Mouse (Mus musculus): ENCODE measurements at regions not wholly inside any gene's neighbourhood (a gene's known extent, or its start where the extent isn't known, plus 50 kb on each side); places are given as distances from the start of the nearest gene placed in this dataset.

DNA sequence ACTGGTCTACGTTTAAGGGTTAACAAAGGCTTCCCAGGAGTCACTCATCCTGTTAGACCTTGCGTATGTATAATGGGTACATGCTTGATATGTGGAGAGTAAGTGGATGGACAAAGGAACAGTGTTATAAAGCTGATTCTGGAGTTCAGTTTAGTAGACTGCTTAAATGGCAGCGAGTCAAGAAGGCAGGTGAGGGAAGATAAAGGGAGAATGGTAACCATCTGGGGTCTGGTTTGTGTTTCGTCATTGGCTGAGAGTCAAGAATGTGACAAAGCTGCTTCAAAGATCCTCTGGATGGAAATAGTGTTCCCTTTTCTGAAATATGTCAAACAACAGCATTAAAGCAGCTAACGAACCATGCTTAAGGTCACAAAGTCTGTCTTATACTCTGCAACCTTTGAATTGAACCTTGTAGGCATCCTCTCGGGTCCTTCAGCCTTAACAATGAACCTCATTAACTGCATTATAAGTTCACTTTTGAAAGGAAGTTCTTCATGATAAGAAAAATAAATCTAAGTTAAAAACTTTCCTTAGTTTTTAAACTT is 286.9 kb upstream of the 4930452B06Rik start:
- no peak overlapping the region for H3K9ac ChIP-seq (ENCODE audit: low read depth, poor library complexity, severe bottlenecking)
- no peaks in the 10 kb centered on the region for H3K36me3 ChIP-seq (ENCODE audit: control insufficient read depth, insufficient read depth, low read length, poor library complexity, severe bottlenecking)
- no peaks in the 10 kb centered on the region for H3K4me1 ChIP-seq (ENCODE audit: control insufficient read depth, insufficient read depth, low read length)
- no peaks in the 10 kb centered on the region for H3K27me3 ChIP-seq (ENCODE audit: control insufficient read depth, insufficient read depth, low read length, poor library complexity, severe bottlenecking)
- H3K27ac ChIP-seq (ENCODE audit: insufficient read depth, low read length), result no peak overlapping the region
- no peak overlapping the region for H3K4me3 ChIP-seq (ENCODE audit: low read depth, low read length)
- H3K9me3 ChIP-seq (replicated peaks; ENCODE audit: control insufficient read depth, insufficient read depth, low read length, poor library complexity, severe bottlenecking), result no peaks in the 10 kb centered on the region
- no peak for TF ChIP-seq CTCF (IDR thresholded peaks at IDR 0.05; ENCODE audit: low read depth, low read length)
- no peak for TF ChIP-seq POLR2A (IDR thresholded peaks at IDR 0.05; ENCODE audit: insufficient read depth, low read length)
- TF ChIP-seq EP300 (IDR thresholded peaks at IDR 0.05; ENCODE audit: insufficient read depth, low read depth, low read length), result no peak

DNA sequence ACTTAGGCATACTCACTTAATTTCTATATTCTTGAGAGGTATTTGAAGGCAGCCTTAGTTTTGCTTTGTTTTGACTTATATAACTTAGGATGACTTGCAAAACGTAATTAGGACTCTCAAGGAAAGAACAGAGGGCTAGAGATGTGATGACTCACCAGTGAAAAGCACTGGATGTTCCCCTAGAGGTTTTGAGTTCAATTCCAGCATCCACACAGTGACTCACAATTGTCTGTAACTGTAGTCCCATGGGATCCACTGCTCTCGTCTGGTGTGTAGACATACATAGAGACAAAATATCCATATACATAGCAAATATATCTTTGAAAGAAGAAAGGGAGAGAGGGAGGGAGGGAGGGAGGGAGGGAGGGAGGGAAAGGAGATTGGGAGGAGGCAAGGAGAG is 282.7 kb upstream of the 4930452B06Rik start:
- H3K36me3 ChIP-seq (ENCODE audit: control insufficient read depth, insufficient read depth, low read length, poor library complexity, severe bottlenecking), result no peaks in the 10 kb centered on the region
- no peaks in the 10 kb centered on the region for H3K27me3 ChIP-seq (ENCODE audit: control insufficient read depth, insufficient read depth, low read length, poor library complexity, severe bottlenecking)
- H3K27ac ChIP-seq (ENCODE audit: insufficient read depth, low read length), result no peak overlapping the region
- H3K4me1 ChIP-seq (ENCODE audit: control insufficient read depth, insufficient read depth, low read length), result no peaks in the 10 kb centered on the region
- H3K9ac ChIP-seq (ENCODE audit: low read depth, poor library complexity, severe bottlenecking), result no peak overlapping the region
- TF ChIP-seq CTCF (IDR thresholded peaks at IDR 0.05; ENCODE audit: low read depth, low read length) (no peak), POLR2A (IDR thresholded peaks at IDR 0.05; ENCODE audit: insufficient read depth, low read length) (no peak), EP300 (IDR thresholded peaks at IDR 0.05; ENCODE audit: insufficient read depth, low read depth, low read length) (no peak)
- no peaks in the 10 kb centered on the region for H3K9me3 ChIP-seq (replicated peaks; ENCODE audit: control insufficient read depth, insufficient read depth, low read length, poor library complexity, severe bottlenecking)
- H3K4me3 ChIP-seq (ENCODE audit: low read depth, low read length), result no peak overlapping the region

DNA sequence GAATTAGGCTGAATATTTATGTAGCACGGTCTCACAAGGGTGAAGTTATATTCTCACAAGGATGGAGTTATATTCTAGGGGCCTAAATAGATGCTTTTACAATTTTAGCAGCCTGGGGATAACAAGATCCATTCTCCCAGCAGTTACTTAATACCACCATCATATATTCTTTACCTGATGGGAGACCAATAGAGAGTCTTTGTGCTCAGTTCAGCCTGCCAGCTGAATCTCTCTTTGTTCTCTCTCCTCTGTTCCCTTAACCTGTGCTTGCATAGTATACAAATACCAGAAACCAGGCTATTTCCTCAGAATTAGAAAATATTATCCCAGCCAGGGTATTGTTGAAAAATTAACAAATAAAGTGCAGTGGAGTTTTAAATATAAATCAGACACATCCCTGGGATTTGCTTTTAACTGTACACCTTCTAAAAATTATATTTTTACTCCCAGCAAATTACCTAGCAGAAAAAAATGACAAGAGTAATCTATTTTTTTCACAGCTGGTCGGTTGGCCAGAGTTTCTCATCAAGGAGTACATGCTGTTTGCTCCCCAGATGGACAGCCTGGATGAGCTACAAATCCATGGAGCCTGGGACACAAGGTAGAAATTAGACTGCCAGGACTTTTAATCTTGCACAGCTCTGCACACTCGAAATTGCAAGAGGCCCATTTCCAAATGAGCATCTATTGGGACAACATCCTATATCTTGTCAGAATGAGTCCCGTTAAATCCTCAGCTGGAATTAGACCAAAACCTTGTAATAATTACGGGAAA is 281.0 kb upstream of the 4930452B06Rik start:
- Histone ChIP-seq H3K36me3 (ENCODE audit: control insufficient read depth, insufficient read depth, low read length, poor library complexity, severe bottlenecking) (no peaks in the 10 kb centered on the region), H3K9ac (ENCODE audit: low read depth, poor library complexity, severe bottlenecking) (no peak overlapping the region), H3K27me3 (ENCODE audit: control insufficient read depth, insufficient read depth, low read length, poor library complexity, severe bottlenecking) (no peaks in the 10 kb centered on the region), H3K9me3 (replicated peaks; ENCODE audit: control insufficient read depth, insufficient read depth, low read length, poor library complexity, severe bottlenecking) (no peaks in the 10 kb centered on the region), H3K27ac (ENCODE audit: insufficient read depth, low read length) (no peak overlapping the region), H3K4me1 (ENCODE audit: control insufficient read depth, insufficient read depth, low read length) (no peaks in the 10 kb centered on the region), H3K4me3 (ENCODE audit: low read depth, low read length) (no peak overlapping the region)
- TF ChIP-seq EP300 (IDR thresholded peaks at IDR 0.05; ENCODE audit: insufficient read depth, low read depth, low read length) (no peak), CTCF (IDR thresholded peaks at IDR 0.05; ENCODE audit: low read depth, low read length) (no peak), POLR2A (IDR thresholded peaks at IDR 0.05; ENCODE audit: insufficient read depth, low read length) (no peak)

DNA sequence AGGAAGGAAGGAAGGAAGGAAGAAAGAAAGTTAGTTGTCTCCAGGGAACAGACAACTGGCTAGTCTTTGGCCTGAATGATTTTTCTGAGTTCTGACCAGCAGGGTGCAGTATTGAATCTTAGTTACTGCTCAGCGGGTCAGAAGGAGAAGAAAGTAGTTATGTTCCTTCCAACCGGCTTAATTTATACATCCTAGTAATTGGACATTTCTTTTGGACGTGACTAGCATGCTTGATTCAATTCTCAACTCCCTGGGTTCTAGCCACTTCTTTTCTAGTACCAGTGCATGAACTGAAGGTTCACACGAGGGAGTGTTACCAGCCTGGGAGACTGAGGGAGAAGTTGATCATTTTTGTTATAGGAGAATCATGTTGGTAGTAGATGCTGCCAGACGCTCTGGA is 269.1 kb upstream of the 4930452B06Rik start:
- TF ChIP-seq EP300 (IDR thresholded peaks at IDR 0.05; ENCODE audit: insufficient read depth, low read depth, low read length) (no peak), CTCF (IDR thresholded peaks at IDR 0.05; ENCODE audit: low read depth, low read length) (no peak), POLR2A (IDR thresholded peaks at IDR 0.05; ENCODE audit: insufficient read depth, low read length) (no peak)
- no peak overlapping the region for H3K9ac ChIP-seq (ENCODE audit: low read depth, poor library complexity, severe bottlenecking)
- no peaks in the 10 kb centered on the region for H3K36me3 ChIP-seq (ENCODE audit: control insufficient read depth, insufficient read depth, low read length, poor library complexity, severe bottlenecking)
- H3K27ac ChIP-seq (ENCODE audit: insufficient read depth, low read length), result no peak overlapping the region
- H3K4me1 ChIP-seq (ENCODE audit: control insufficient read depth, insufficient read depth, low read length), result no peaks in the 10 kb centered on the region
- no peaks in the 10 kb centered on the region; the same call in 1 of the 2 replicates for H3K27me3 ChIP-seq (ENCODE audit: control insufficient read depth, insufficient read depth, low read length, poor library complexity, severe bottlenecking)
- H3K9me3 ChIP-seq (replicated peaks; ENCODE audit: control insufficient read depth, insufficient read depth, low read length, poor library complexity, severe bottlenecking), result no peaks in the 10 kb centered on the region
- no peak overlapping the region for H3K4me3 ChIP-seq (ENCODE audit: low read depth, low read length)

All from ES-Bruce4 (cell line).